Mouse (Mus musculus): ENCODE results near the gene Hist1h3i. TPM values are rescaled to one million over a fixed set of nuclear protein-coding genes. Genes with fewer than 3 reads are reported as not detected.
A peak's percentile ranks its signal among the peaks of the same experiment; 100 is the strongest.
"Not testable (repeated sequence)": the region's sequence is repeated elsewhere in the genome, so short reads cannot be mapped to it uniquely, and the experiment has no call there.

Gene Hist1h3i
- polyA plus RNA-seq, 1 experiment from 2014 or later = 39.6 TPM

GRCm38 (mm10) chr13:21781639-21782038 lies 1.5 kb downstream of the Hist1h3i start:
- no peak overlapping the region for H3K9ac ChIP-seq (ENCODE audit: low read depth, low read length)
- H3K4me1 ChIP-seq (replicated peaks; ENCODE audit: control insufficient read depth, insufficient read depth, low read length) = peaks cover 14% of the 10 kb centered on the region; the same call in 1 of the 2 replicates
- H3K4me3 ChIP-seq (ENCODE audit: low read depth, low read length) = no peak overlapping the region
- H3K4me2 ChIP-seq (replicated peaks; ENCODE audit: low read depth) = no peak overlapping the region
- H3K27ac ChIP-seq (ENCODE audit: low read depth, low read length) = no peak overlapping the region
- TF ChIP-seq CTCF (IDR thresholded peaks at IDR 0.05; ENCODE audit: low read depth) = no peak
- no peaks in the 10 kb centered on the region for H3K27me3 ChIP-seq (replicated peaks; ENCODE audit: control insufficient read depth, insufficient read depth, low read length)
- H3K9me3 ChIP-seq (ENCODE audit: control insufficient read depth) = no peaks in the 10 kb centered on the region
- no peaks in the 10 kb centered on the region for H3K36me3 ChIP-seq (ENCODE audit: control insufficient read depth, insufficient read depth)
- 96% methylated on average over 1 of the region's 1 CpGs for WGBS
- ATAC-seq = no peak

DNA sequence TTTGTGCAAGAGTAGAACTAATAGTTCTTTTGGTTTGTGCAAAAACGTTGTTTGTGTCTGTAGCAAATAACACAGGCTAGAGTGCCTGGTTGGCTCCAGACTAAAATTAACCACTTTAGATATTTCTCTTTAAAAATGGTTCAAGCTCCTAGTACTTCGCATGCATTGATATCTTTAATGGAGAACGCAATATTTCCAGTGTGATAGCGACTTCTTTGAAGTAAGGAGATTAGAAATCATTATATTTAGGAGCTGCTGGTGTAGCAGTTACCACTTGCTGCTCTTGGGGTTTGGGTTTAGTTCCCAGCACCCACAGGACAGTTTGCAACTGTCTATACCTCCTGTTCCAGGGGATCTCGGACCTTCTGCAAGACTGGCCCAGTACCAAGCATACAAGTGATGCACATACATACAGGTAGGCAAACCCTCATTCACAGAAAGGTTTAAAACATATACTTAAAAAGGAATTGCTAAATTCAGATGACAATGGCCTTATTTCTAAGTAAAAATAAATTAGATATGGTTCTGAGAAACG lies 2.1 kb downstream of the Hist1h3i start:
- no peaks in the 10 kb centered on the region for H3K9me3 ChIP-seq (ENCODE audit: control insufficient read depth)
- no peaks in the 10 kb centered on the region for H3K36me3 ChIP-seq (ENCODE audit: control insufficient read depth, insufficient read depth)
- H3K4me3 ChIP-seq (ENCODE audit: low read depth, low read length) = peak overlapping the region; percentile 54; the same call in 1 of the 2 replicates
- peak overlapping the region; percentile 58; the same call in 1 of the 2 replicates for H3K9ac ChIP-seq (ENCODE audit: low read depth, low read length)
- 46% methylated on average over 6 of the region's 6 CpGs for WGBS
- no peak for TF ChIP-seq CTCF (IDR thresholded peaks at IDR 0.05; ENCODE audit: low read depth)
- H3K4me2 ChIP-seq (replicated peaks; ENCODE audit: low read depth) = peak overlapping the region; percentile 91; the same call in 1 of the 2 replicates
- no peak overlapping the region for H3K27ac ChIP-seq (ENCODE audit: low read depth, low read length)
- H3K4me1 ChIP-seq (replicated peaks; ENCODE audit: control insufficient read depth, insufficient read depth, low read length) = peaks cover 12% of the 10 kb centered on the region; the same call in 1 of the 2 replicates
- no peak for ATAC-seq
- H3K27me3 ChIP-seq (replicated peaks; ENCODE audit: control insufficient read depth, insufficient read depth, low read length) = no peaks in the 10 kb centered on the region

DNA sequence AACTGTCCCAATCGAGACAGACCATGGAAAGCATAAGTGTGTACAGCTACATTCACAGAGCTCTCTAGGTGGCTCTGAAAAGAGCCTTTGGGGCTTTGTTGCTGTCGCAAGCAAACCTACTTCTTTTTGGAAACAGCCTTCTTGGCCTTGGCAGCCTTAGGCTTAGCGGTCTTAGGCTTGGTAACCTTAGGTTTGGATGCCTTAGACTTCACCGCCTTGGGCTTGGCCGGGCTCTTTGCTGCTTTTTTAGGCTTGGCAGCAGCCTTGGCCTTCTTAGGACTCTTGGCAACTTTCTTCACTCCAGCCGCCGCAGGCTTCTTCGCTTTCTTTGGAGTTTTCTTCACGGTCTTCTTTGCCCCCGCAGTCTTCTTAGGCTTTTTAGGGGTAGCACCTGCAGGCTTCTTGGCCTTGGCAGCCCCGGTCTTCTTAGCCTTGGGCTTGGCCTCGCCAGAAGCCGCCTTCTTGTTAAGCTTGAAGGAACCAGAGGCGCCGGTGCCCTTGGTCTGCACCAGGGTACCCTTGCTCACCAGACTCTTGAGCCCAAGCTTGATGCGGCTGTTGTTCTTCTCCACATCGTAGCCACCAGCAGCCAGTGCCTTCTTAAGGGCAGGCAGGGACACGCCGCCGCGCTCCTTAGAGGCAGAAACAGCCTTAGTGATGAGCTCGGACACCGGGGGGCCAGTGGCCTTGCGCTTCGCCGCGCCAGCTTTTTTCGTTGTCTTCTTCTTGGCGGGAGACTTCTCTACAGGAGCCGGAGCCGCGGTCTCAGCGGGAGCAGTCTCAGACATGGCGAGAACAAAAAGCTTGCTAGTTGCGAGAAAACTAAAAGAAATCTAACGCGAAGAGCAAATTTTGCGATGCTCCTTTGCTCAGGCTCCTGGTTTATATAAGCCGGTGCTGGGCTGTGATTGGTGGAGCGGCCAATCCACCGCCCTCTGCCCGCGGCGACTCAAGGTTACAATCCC lies 3.1 kb downstream of the Hist1h3i start, which contains the start of gene Hist1h1b:
Hist1h1b (minus strand) TSS at position 859 of the 965 bp plus-strand sequence.
- peak within 1 kb of the TSS; percentile 91 for H3K4me2 ChIP-seq (replicated peaks; ENCODE audit: low read depth)

GRCm38 (mm10) chr13:21778814-21779766 lies 4.1 kb downstream of the Hist1h3i start:
- 1% methylated on average over 33 of the region's 33 CpGs for WGBS
- H3K9me3 ChIP-seq (ENCODE audit: control insufficient read depth) = no peaks in the 10 kb centered on the region
- ATAC-seq = peak; percentile 85
- peak overlapping the region; percentile 67 for H3K9ac ChIP-seq (ENCODE audit: low read depth, low read length)
- H3K4me1 ChIP-seq (replicated peaks; ENCODE audit: control insufficient read depth, insufficient read depth, low read length) = peaks cover 9% of the 10 kb centered on the region; the same call in 1 of the 2 replicates
- H3K4me2 ChIP-seq (replicated peaks; ENCODE audit: low read depth) = peak overlapping the region; percentile 91
- peak overlapping the region; percentile 54 for H3K4me3 ChIP-seq (ENCODE audit: low read depth, low read length)
- peak overlapping the region; percentile 69 for H3K27ac ChIP-seq (ENCODE audit: low read depth, low read length)
- H3K36me3 ChIP-seq (ENCODE audit: control insufficient read depth, insufficient read depth) = no peaks in the 10 kb centered on the region
- no peak for TF ChIP-seq CTCF (IDR thresholded peaks at IDR 0.05; ENCODE audit: low read depth)
- no peaks in the 10 kb centered on the region for H3K27me3 ChIP-seq (replicated peaks; ENCODE audit: control insufficient read depth, insufficient read depth, low read length)

More for the DNA sequence above, 3.1 kb downstream of the Hist1h3i start, which contains the start of gene Hist1h1b:
- peak; percentile 25 for ATAC-seq
- no peaks in the 10 kb centered on the region for H3K9me3 ChIP-seq (ENCODE audit: control insufficient read depth)
- no peaks in the 10 kb centered on the region for H3K27me3 ChIP-seq (replicated peaks; ENCODE audit: control insufficient read depth, insufficient read depth, low read length)
- WGBS = under 1% methylated on average over 44 of the region's 44 CpGs
- H3K4me3 ChIP-seq (ENCODE audit: low read depth, low read length) = peak within 1 kb of the TSS; percentile 54
- peak within 1 kb of the TSS; percentile 58 for H3K9ac ChIP-seq (ENCODE audit: low read depth, low read length)
- H3K27ac ChIP-seq (ENCODE audit: low read depth, low read length) = peak within 1 kb of the TSS; percentile 69
- no peaks in the 10 kb centered on the region for H3K36me3 ChIP-seq (ENCODE audit: control insufficient read depth, insufficient read depth)
- H3K4me1 ChIP-seq (replicated peaks; ENCODE audit: control insufficient read depth, insufficient read depth, low read length) = peaks cover 9% of the 10 kb centered on the region; the same call in 1 of the 2 replicates
- no peak for TF ChIP-seq CTCF (IDR thresholded peaks at IDR 0.05; ENCODE audit: low read depth)

DNA sequence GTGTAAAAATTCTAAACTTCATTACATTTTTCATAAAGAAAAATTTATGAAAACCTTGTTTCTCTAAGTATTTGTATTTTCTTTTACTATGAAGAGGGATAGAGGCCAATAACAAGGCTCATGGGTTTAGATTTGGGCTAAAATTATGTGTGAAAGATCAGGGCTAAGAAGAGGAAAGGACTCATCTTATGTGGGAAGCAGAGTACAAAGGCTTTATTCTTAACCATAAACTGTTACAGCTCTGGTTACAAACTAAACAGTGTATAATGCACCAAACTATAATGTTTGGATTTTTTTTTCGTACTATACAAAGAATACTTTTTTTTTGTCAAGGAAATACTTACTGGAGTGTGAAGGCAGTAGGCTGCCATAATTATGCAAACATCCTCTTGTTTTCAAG lies 27.5 kb downstream of the Hist1h3i start:
- Histone ChIP-seq H3K9ac (ENCODE audit: low read depth, low read length) (no peak overlapping the region), H3K27me3 (replicated peaks; ENCODE audit: control insufficient read depth, insufficient read depth, low read length) (no peaks in the 10 kb centered on the region), H3K4me1 (replicated peaks; ENCODE audit: control insufficient read depth, insufficient read depth, low read length) (no peaks in the 10 kb centered on the region; the same call in 1 of the 2 replicates), H3K4me3 (ENCODE audit: low read depth, low read length) (no peak overlapping the region), H3K27ac (ENCODE audit: low read depth, low read length) (no peak overlapping the region), H3K9me3 (ENCODE audit: control insufficient read depth) (no peaks in the 10 kb centered on the region), H3K36me3 (ENCODE audit: control insufficient read depth, insufficient read depth) (no peaks in the 10 kb centered on the region), H3K4me2 (replicated peaks; ENCODE audit: low read depth) (no peak overlapping the region)
- 67% methylated on average over 1 of the region's 1 CpGs for WGBS
- ATAC-seq = no peak
- TF ChIP-seq CTCF (IDR thresholded peaks at IDR 0.05; ENCODE audit: low read depth) = no peak

DNA sequence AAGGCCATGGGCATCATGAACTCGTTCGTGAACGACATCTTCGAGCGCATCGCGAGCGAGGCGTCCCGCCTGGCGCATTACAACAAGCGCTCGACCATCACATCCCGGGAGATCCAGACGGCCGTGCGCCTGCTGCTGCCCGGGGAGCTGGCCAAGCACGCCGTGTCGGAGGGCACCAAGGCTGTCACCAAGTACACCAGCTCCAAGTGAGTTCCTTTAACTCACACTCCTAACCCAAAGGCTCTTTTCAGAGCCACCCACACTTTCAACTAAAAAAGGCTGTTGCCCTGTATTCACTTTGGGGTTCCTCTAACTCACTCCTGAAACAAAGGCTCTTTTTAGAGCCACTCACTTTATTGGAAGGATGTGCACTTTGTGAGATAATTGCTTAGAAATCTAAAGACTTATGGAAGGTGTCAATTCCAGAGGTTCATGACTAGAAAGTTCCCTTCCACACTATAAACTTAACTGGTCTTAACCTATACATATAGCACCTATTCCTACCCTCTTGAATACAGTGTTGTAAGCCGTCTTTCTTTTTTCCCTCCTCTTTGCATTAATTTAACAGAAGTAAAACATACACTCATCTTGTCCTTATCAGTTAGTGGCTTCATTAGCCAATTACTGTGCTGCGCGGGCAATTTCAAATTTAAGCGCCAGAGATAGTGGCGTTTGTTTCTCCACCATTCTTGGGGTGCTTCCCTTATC lies 28.7 kb downstream of the Hist1h3i start:
- under 1% methylated on average over 24 of the region's 26 CpGs for WGBS
- Histone ChIP-seq H3K9ac (ENCODE audit: low read depth, low read length) (0 out of 2 replicates have a peak overlapping the region, but pooled peaks have one; percentile 5), H3K4me2 (replicated peaks; ENCODE audit: low read depth) (peak overlapping the region; percentile 75), H3K4me3 (ENCODE audit: low read depth, low read length) (peak overlapping the region; percentile 42), H3K27ac (ENCODE audit: low read depth, low read length) (peak overlapping the region; percentile 54; the same call in 1 of the 2 replicates)
- not testable (repeated sequence) for ATAC-seq; H3K9me3 ChIP-seq (ENCODE audit: control insufficient read depth); H3K27me3 ChIP-seq (replicated peaks; ENCODE audit: control insufficient read depth, insufficient read depth, low read length); H3K36me3 ChIP-seq (ENCODE audit: control insufficient read depth, insufficient read depth); H3K4me1 ChIP-seq (replicated peaks; ENCODE audit: control insufficient read depth, insufficient read depth, low read length)
